Mouse (Mus musculus): ENCODE results near the gene Gbp9. TPM values are rescaled to one million over a fixed set of nuclear protein-coding genes. Genes with fewer than 3 reads are reported as not detected.
"Not testable (repeated sequence)": the region's sequence is repeated elsewhere in the genome, so short reads cannot be mapped to it uniquely, and the experiment has no call there.

Gene Gbp9
- polyA plus RNA-seq, 1 experiment from 2014 or later = 1.3 TPM

GRCm38 (mm10) chr5:105113656-105114055 is 25.7 kb downstream of the Gbp9 start:
- H3K4me1 ChIP-seq = peaks cover 5% of the 10 kb centered on the region; the same call in 1 of the 2 replicates
- H3K4me3 ChIP-seq = no peak overlapping the region
- WGBS = 94% methylated on average over 5 of the region's 5 CpGs
- no peak for DNase-seq (ENCODE audit: low spot score)
- no peaks in the 10 kb centered on the region for H3K27me3 ChIP-seq (ENCODE audit: insufficient read depth, poor library complexity, severe bottlenecking)
- H3K36me3 ChIP-seq = peaks cover 4% of the 10 kb centered on the region; the same call in 1 of the 2 replicates
- H3K9me3 ChIP-seq = no peaks in the 10 kb centered on the region
- H3K27ac ChIP-seq = no peak overlapping the region

DNA sequence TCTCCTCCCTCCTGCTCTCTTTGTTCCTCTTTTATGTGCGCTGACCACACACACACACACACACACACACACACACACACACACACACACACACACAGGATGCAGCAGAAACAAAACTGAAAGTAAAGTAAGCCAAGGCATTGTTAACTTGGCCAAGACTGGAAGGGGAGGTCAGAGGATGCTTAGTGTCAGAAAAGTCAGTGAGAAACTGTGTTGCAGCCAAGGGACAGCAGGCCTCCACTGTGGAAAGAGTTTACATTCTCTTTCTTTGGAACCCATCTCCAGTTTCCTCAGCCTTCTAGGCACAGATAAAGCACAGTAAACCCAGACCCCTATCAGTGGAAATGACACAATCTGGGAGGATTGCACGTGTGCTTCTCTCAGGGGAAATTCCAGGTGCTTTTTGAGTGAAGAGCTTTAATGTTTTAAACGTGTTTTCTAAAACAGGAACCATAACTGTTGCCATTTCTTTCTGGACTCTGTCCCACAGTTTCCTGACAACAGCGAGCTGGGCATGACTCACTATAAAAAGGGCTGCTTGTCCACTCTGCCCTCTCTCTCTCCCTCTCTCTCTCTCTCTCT is 29.0 kb downstream of the Gbp9 start:
- WGBS = 8% methylated on average over 4 of the region's 4 CpGs
- H3K4me1 ChIP-seq; H3K4me3 ChIP-seq; DNase-seq (ENCODE audit: low spot score); H3K9me3 ChIP-seq; H3K27me3 ChIP-seq (ENCODE audit: insufficient read depth, poor library complexity, severe bottlenecking); H3K36me3 ChIP-seq: not testable (repeated sequence)
- H3K27ac ChIP-seq = peak overlapping the region; percentile 62; the same call in 1 of the 2 replicates

GRCm38 (mm10) chr5:105109775-105110174 is 29.6 kb downstream of the Gbp9 start:
- H3K36me3 ChIP-seq; H3K27me3 ChIP-seq (ENCODE audit: insufficient read depth, poor library complexity, severe bottlenecking); H3K4me1 ChIP-seq; H3K9me3 ChIP-seq; H3K27ac ChIP-seq; DNase-seq (ENCODE audit: low spot score); H3K4me3 ChIP-seq: not testable (repeated sequence)
- 45% methylated on average over 1 of the region's 1 CpGs for WGBS

DNA sequence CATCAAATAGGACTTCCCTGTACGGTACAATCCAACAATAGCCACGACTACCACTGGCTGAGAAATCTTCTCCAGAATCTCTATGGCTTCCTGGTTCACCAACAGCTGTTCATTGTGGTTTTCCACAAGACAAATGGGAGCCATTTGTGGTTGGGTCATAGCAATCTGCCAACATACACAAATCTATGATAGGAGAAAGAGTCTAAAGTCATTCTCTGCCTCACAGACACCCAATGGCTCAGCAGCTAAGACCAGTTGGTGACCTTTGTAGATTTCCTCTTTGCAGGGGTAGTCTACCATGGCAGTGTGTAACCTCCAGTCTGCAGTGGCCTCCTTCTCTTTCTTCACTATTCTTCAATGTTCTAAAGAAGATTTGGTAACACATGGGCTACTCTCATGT is 33.6 kb downstream of the Gbp9 start:
- not testable (repeated sequence) for H3K36me3 ChIP-seq; H3K4me3 ChIP-seq; DNase-seq (ENCODE audit: low spot score); H3K27ac ChIP-seq; H3K4me1 ChIP-seq; H3K27me3 ChIP-seq (ENCODE audit: insufficient read depth, poor library complexity, severe bottlenecking); H3K9me3 ChIP-seq
- WGBS = 71% methylated on average over 2 of the region's 2 CpGs

DNA sequence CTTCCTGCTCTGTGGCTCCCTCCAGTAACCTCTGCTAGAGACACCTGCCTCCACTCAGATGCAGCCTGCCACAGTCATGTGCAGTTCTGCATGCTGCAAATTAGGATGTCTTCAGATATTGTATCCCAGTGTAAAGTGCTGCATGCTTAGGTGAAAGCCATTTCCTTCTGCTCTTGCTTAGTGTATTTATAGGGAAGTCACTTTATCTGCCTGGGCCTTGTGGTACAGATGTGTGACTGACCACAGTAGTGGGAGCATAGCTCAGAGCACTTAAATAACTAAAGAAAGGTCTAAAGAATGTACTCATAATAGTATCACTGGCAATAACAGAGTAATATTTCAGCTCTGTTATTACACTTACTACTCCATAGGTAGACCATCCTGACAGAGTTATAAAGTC is 57.4 kb downstream of the Gbp9 start:
- H3K9me3 ChIP-seq = no peaks in the 10 kb centered on the region
- no peak overlapping the region for H3K27ac ChIP-seq
- H3K4me1 ChIP-seq = no peaks in the 10 kb centered on the region
- H3K36me3 ChIP-seq = no peaks in the 10 kb centered on the region; the same call in 1 of the 2 replicates
- H3K4me3 ChIP-seq = no peak overlapping the region
- no peaks in the 10 kb centered on the region for H3K27me3 ChIP-seq (ENCODE audit: insufficient read depth, poor library complexity, severe bottlenecking)
- no peak for DNase-seq (ENCODE audit: low spot score)

DNA sequence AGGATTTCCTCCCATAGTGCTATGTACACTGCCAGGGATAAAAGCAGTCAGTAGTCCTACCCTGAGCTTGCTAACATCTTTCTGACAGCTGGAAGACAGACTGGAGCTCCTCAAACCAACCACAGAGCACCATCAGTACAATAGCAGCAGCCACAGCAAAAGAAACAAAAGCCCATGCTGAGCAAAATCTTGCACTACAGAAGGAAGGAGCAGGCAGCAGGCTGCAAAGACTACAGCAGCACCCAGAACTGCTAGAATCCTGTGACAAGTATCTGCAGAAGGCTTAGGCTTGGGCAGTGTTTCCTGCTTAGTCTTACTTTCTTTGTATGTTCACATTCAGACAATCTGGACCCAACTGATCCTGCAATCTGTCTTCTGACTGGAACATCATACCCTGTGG is 71.0 kb downstream of the Gbp9 start:
- H3K4me1 ChIP-seq; DNase-seq (ENCODE audit: low spot score); H3K9me3 ChIP-seq; H3K27me3 ChIP-seq (ENCODE audit: insufficient read depth, poor library complexity, severe bottlenecking); H3K36me3 ChIP-seq; H3K27ac ChIP-seq; H3K4me3 ChIP-seq: not testable (repeated sequence)

DNA sequence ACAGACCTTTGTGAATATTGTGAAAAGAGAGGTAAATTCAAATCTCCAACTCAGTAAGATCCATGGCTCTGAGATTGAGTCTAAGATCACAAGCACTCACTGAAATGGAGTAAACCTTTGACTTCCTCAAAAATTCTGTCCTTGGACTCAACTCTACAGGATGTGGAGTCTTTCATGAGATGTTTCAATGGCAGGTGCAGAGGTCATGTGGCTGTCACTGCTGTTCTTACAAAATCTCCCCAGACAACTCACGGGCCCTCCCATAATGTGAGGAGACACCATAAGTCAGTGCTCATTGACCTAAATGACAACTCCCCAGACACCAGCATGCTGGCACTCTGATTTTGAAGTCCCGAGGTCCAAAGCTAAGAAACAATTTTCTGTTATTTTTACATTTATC is 74.9 kb downstream of the Gbp9 start:
- H3K4me3 ChIP-seq; H3K4me1 ChIP-seq; H3K9me3 ChIP-seq; H3K27ac ChIP-seq; H3K27me3 ChIP-seq (ENCODE audit: insufficient read depth, poor library complexity, severe bottlenecking); DNase-seq (ENCODE audit: low spot score); H3K36me3 ChIP-seq: not testable (repeated sequence)
- WGBS = 79% methylated on average over 2 of the region's 2 CpGs

GRCm38 (mm10) chr5:105063321-105063720 is 76.0 kb downstream of the Gbp9 start:
- Histone ChIP-seq H3K36me3 (no peaks in the 10 kb centered on the region), H3K27ac (no peak overlapping the region), H3K4me1 (no peaks in the 10 kb centered on the region), H3K9me3 (no peaks in the 10 kb centered on the region), H3K4me3 (no peak overlapping the region), H3K27me3 (ENCODE audit: insufficient read depth, poor library complexity, severe bottlenecking) (no peaks in the 10 kb centered on the region)
- DNase-seq (ENCODE audit: low spot score) = no peak
- WGBS = 52% methylated on average over 1 of the region's 1 CpGs

DNA sequence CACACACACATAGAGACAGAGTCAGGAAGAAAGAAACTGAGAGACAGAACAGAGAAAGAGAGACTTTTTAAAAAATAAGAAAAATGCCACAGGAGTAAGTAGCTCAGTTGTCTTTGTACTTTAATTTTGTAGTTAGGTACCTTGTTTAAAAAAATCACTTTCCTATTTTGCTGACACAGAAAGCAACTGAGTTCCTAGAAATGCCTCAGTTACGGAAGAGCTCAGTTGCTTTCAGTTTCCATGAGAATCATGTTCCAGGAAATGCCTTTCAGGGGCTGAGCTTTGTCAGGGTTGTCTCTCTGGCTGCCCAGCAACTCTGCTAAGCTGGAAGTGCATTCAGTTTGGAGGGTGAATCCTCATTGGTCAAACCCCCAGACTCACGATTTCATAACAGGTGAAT is 76.9 kb downstream of the Gbp9 start:
- 66% methylated on average over 2 of the region's 2 CpGs for WGBS

DNA sequence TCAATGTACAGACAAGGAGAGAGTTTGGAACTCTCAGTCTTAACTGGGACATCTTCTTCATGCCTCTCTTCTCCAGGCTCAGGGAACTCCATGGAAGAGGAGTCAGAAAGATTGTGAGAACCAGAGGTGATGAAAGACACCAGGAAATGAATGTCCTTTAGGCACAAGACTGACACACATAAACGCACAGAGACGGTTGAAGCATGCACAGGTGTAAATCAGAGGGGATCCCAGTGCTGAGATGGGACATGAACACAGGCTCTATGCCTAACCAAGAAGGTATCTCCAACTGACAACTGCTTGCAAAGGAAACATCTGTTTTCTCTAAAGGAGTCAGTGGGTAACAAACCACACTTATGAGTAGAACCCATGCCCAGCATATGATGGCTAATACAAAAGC is 79.1 kb downstream of the Gbp9 start:
- no peaks in the 10 kb centered on the region for H3K36me3 ChIP-seq
- H3K4me1 ChIP-seq = no peaks in the 10 kb centered on the region
- WGBS = 89% methylated on average over 2 of the region's 2 CpGs
- no peaks in the 10 kb centered on the region for H3K27me3 ChIP-seq (ENCODE audit: insufficient read depth, poor library complexity, severe bottlenecking)
- no peak for DNase-seq (ENCODE audit: low spot score)
- no peak overlapping the region for H3K4me3 ChIP-seq
- no peak overlapping the region for H3K27ac ChIP-seq
- H3K9me3 ChIP-seq = no peaks in the 10 kb centered on the region

More for the DNA sequence above, 76.9 kb downstream of the Gbp9 start:
- H3K9me3 ChIP-seq; DNase-seq (ENCODE audit: low spot score); H3K27ac ChIP-seq; H3K36me3 ChIP-seq; H3K4me3 ChIP-seq; H3K27me3 ChIP-seq (ENCODE audit: insufficient read depth, poor library complexity, severe bottlenecking); H3K4me1 ChIP-seq: not testable (repeated sequence)

DNA sequence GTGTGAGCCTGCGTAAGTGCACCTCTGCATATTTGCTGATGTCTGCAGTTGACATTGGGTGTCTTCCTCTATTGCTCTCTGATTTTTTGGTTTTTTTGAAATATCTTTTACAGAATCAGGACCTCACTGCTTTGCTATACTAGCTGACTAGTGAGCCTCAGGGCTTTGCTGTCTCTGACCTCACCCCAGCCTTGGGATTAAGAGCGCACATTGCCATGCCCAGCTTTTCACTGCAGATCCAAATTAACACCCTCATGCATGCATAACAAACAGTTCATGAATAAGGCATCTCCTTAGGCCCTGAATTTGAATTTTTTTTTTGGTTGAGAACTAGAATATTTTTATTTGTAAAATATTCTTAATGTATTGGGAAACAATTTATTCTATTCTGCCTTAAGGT is 84.1 kb downstream of the Gbp9 start:
- DNase-seq (ENCODE audit: low spot score) = no peak
- H3K36me3 ChIP-seq = no peaks in the 10 kb centered on the region
- no peaks in the 10 kb centered on the region for H3K27me3 ChIP-seq (ENCODE audit: insufficient read depth, poor library complexity, severe bottlenecking)
- no peak overlapping the region for H3K4me3 ChIP-seq
- no peaks in the 10 kb centered on the region for H3K9me3 ChIP-seq
- 91% methylated on average over 2 of the region's 2 CpGs for WGBS
- H3K27ac ChIP-seq = no peak overlapping the region
- no peaks in the 10 kb centered on the region for H3K4me1 ChIP-seq

DNA sequence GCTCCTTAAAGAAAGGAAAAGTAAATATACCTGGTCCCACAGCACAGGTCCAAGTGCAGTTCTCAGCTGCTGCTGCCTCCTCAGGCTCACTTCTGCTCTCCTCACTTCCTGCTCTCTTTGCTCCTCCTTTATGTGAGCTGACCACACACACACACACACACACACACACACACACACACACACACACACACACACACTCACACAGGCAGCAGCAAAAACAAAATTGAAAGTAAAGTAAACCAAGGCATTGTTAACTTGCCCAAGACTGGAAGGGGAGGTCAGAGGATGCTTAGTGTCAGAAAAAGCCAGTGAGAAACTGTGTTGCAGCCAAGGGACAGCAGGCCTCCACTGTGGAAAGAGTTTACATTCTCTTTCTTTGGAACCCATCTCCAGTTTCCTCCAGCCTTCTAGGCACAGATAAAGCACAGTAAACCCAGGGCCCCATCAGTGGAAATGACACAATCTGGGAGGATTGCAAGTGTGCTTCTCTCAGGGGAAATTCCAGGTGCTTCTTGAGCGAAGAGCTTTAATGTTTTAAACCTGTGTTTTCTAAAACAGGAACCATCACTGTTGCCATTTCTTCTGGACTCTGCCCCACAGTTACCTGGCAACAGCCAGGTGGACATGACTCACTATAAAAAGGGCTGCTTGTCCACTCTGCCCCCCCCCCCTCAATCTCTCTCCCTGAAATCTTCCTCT is 85.7 kb downstream of the Gbp9 start:
- not testable (repeated sequence) for H3K9me3 ChIP-seq; H3K27ac ChIP-seq; H3K36me3 ChIP-seq; H3K27me3 ChIP-seq (ENCODE audit: insufficient read depth, poor library complexity, severe bottlenecking); H3K4me3 ChIP-seq; H3K4me1 ChIP-seq; DNase-seq (ENCODE audit: low spot score)
- WGBS = 67% methylated on average over 1 of the region's 1 CpGs

- no peak for DNase-seq (ENCODE audit: low spot score)
- Histone ChIP-seq H3K36me3 (no peaks in the 10 kb centered on the region), H3K27me3 (ENCODE audit: insufficient read depth, poor library complexity, severe bottlenecking) (no peaks in the 10 kb centered on the region), H3K4me3 (no peak overlapping the region), H3K9me3 (no peaks in the 10 kb centered on the region), H3K27ac (no peak overlapping the region), H3K4me1 (no peaks in the 10 kb centered on the region)
- WGBS = 76% methylated on average over 2 of the region's 2 CpGs
Measured at GRCm38 (mm10) chr5:105032362-105032761, 107.0 kb downstream of the Gbp9 start.
